Mouse (Mus musculus) gonadal fat pad, adult 2 months (tissue): Measurements from ENCODE around the gene Clasp1. TPM values are rescaled to one million over a fixed set of nuclear protein-coding genes. Genes with fewer than 3 reads are reported as not detected.

Experiments
- DNase-seq: peaks from one replicate; pipeline ENCODE4 v3.0.0-alpha.2; 2012; ENCODE audit warnings: low read depth
- polyA plus RNA-seq: library from polyadenylated mRNA; depleted of rRNA; stranded (reverse); fragments of >200 nt; gene quantifications from 2 replicates; pipeline ENCODE4 v1.2.3, GENCODE M21; 2012

Clasp1 gene
- polyA plus RNA-seq, 1 experiment = 19.1 TPM

- no peak for DNase-seq
Measured at GRCm38 (mm10) chr1:118402966-118403365, 14.1 kb downstream of the Clasp1 start.

- DNase-seq = no peak
Measured at GRCm38 (mm10) chr1:118403440-118403839, 14.6 kb downstream of the Clasp1 start.

GRCm38 (mm10) chr1:118407586-118408250 is 18.9 kb downstream of the Clasp1 start:
- DNase-seq = no peak

GRCm38 (mm10) chr1:118409249-118409648 is 20.4 kb downstream of the Clasp1 start:
- no peak for DNase-seq

GRCm38 (mm10) chr1:118410824-118411223 is 22.0 kb downstream of the Clasp1 start:
- DNase-seq = no peak

- no peak for DNase-seq
Measured at GRCm38 (mm10) chr1:118413169-118413568, 24.3 kb downstream of the Clasp1 start.

- DNase-seq = no peak
Measured at GRCm38 (mm10) chr1:118417047-118417730, 28.3 kb downstream of the Clasp1 start.

GRCm38 (mm10) chr1:118419399-118419798 is 30.5 kb downstream of the Clasp1 start:
- no peak for DNase-seq

GRCm38 (mm10) chr1:118421149-118421548 is 32.3 kb downstream of the Clasp1 start:
- no peak for DNase-seq

GRCm38 (mm10) chr1:118422812-118423211 is 34.0 kb downstream of the Clasp1 start:
- DNase-seq = no peak

GRCm38 (mm10) chr1:118425982-118426381 is 37.1 kb downstream of the Clasp1 start:
- DNase-seq = no peak

- DNase-seq = no peak
Measured at GRCm38 (mm10) chr1:118428354-118429084, 39.7 kb downstream of the Clasp1 start.

- no peak for DNase-seq
Measured at GRCm38 (mm10) chr1:118431548-118431947, 42.7 kb downstream of the Clasp1 start.

- no peak for DNase-seq
Measured at GRCm38 (mm10) chr1:118435001-118435473, 46.2 kb downstream of the Clasp1 start.

- DNase-seq = no peak
Measured at GRCm38 (mm10) chr1:118437856-118438255, 49.0 kb downstream of the Clasp1 start.

GRCm38 (mm10) chr1:118438332-118438731 is 49.5 kb downstream of the Clasp1 start:
- no peak for DNase-seq

- no peak for DNase-seq
Measured at GRCm38 (mm10) chr1:118440547-118440946, 51.7 kb downstream of the Clasp1 start.

- DNase-seq = no peak
Measured at GRCm38 (mm10) chr1:118444420-118444819, 55.6 kb downstream of the Clasp1 start.

GRCm38 (mm10) chr1:118444988-118445387 is 56.1 kb downstream of the Clasp1 start:
- no peak for DNase-seq

- DNase-seq = no peak
Measured at GRCm38 (mm10) chr1:118445441-118445840, 56.6 kb downstream of the Clasp1 start.

GRCm38 (mm10) chr1:118446006-118446405 is 57.1 kb downstream of the Clasp1 start:
- no peak for DNase-seq

- no peak for DNase-seq
Measured at GRCm38 (mm10) chr1:118447131-118447530, 58.3 kb downstream of the Clasp1 start.

GRCm38 (mm10) chr1:118448214-118448613 is 59.4 kb downstream of the Clasp1 start:
- no peak for DNase-seq
